Mouse (Mus musculus) hindbrain, embryonic 13.5 days (tissue): Measurements from ENCODE around the gene Arhgap5. TPM values are rescaled to one million over a fixed set of nuclear protein-coding genes. Genes with fewer than 3 reads are reported as not detected.

ENCODE experiments used
- ATAC-seq: fragments of 200-750 bp; cut with Nextera tagmentation; 2 replicates; pipeline ENCODE4 v1.8.0; 2017; ENCODE audit warnings: moderate TSS enrichment; ENCODE audit not compliant: low FRiP score
- H3K27ac ChIP-seq: fragments of 300-500 bp; sonication (generic); 2 replicates; pipeline ENCODE4 v1.5.1; 2015; ENCODE audit warnings: inconsistent platforms, mild to moderate bottlenecking, moderate library complexity
- H3K27me3 ChIP-seq: fragments of 300-500 bp; sonication (generic); 2 replicates; pipeline ENCODE4 v1.6.1; 2015; ENCODE audit warnings: mild to moderate bottlenecking, inconsistent platforms
- H3K36me3 ChIP-seq: fragments of 300-500 bp; sonication (generic); 2 replicates; pipeline ENCODE4 v1.6.1; 2015; ENCODE audit warnings: mild to moderate bottlenecking, inconsistent platforms
- H3K4me1 ChIP-seq: fragments of 300-500 bp; sonication (generic); replicated peaks from 2 replicates; pipeline ENCODE4 v1.6.1; 2015; ENCODE audit warnings: inconsistent platforms
- H3K4me2 ChIP-seq: fragments of 300-500 bp; sonication (generic); 2 replicates; pipeline ENCODE4 v1.6.1; 2015; ENCODE audit warnings: inconsistent platforms, mild to moderate bottlenecking, moderate library complexity
- H3K4me3 ChIP-seq: fragments of 300-500 bp; sonication (generic); 2 replicates; pipeline ENCODE4 v1.5.1; 2015; ENCODE audit warnings: mild to moderate bottlenecking, inconsistent platforms
- H3K9ac ChIP-seq: fragments of 300-500 bp; sonication (generic); 2 replicates; pipeline ENCODE4 v1.6.1; 2015; ENCODE audit warnings: mild to moderate bottlenecking, inconsistent platforms
- H3K9me3 ChIP-seq: fragments of 300-500 bp; sonication (generic); 2 replicates; pipeline ENCODE4 v1.6.1; 2016; ENCODE audit warnings: inconsistent platforms
- WGBS: fragments of 180-500 bp; shearing (Covaris S2); methylation state at CpG from one replicate; pipeline ENCODE4 v1.1.7; 2015; 5-methylcytosine and 5-hydroxymethylcytosine counted together
- polyA plus RNA-seq: library from polyadenylated mRNA; unstranded; fragments of >200 nt; fragmentation: Nextera tagmentation; extraction: Ambion mirVana; gene quantifications from 2 replicates; pipeline ENCODE4 v1.2.1, GENCODE M21; 2015

Gene Arhgap5
- polyA plus RNA-seq, 1 experiment from 2014 or later = 37.8 TPM

DNA sequence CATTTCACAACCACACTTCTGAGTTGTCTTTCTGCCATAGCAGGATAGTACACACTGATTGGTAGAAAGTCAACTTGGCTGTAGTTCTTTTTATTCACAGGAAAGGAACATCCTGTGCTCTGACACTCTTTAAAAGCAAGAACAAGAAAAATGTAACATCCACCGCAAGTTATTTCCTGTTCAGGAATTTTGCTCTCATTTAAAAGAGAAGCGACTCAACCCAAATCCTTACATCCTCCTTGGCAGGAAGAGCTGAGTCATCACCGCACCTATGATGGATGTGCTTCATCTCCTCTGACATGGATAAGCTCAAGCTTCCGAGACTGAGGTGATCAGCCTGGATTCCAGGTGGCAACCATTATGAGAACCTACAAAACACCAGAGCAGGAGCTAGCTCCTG is 103.6 kb downstream of the Arhgap5 start:
- no peaks in the 10 kb centered on the region for H3K9me3 ChIP-seq
- no peak for ATAC-seq
- no peak overlapping the region for H3K4me2 ChIP-seq
- no peak overlapping the region for H3K27ac ChIP-seq
- H3K9ac ChIP-seq = no peak overlapping the region
- WGBS = 90% methylated on average over 4 of the region's 4 CpGs
- peaks cover 9% of the 10 kb centered on the region for H3K4me1 ChIP-seq
- H3K36me3 ChIP-seq = no peaks in the 10 kb centered on the region
- no peak overlapping the region for H3K4me3 ChIP-seq
- no peaks in the 10 kb centered on the region for H3K27me3 ChIP-seq

DNA sequence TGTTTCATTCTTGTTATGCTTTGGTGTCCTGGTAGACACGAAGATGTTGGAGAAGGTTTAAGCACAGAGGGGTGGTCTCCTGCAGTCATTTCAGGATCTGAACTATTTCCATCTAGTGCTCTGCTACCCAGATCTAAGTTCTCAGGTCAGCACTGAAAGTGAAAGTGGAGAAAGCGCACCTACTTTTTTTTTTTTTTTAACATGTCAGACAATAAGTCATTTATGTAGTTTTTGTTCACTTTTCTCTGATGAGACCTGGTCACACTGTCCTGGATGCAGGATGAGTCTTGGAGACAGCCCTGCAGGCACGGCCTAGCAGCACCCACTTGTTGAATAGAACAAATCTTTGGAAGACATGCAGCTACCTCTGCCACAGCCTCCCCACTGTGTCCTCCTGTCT is 111.9 kb downstream of the Arhgap5 start:
- H3K9me3 ChIP-seq = no peaks in the 10 kb centered on the region
- WGBS = 88% methylated on average over 3 of the region's 3 CpGs
- no peaks in the 10 kb centered on the region for H3K27me3 ChIP-seq
- no peak overlapping the region for H3K4me2 ChIP-seq
- H3K4me3 ChIP-seq = no peak overlapping the region
- no peak overlapping the region for H3K9ac ChIP-seq
- H3K27ac ChIP-seq = no peak overlapping the region
- H3K4me1 ChIP-seq = no peaks in the 10 kb centered on the region
- no peak for ATAC-seq
- H3K36me3 ChIP-seq = no peaks in the 10 kb centered on the region

DNA sequence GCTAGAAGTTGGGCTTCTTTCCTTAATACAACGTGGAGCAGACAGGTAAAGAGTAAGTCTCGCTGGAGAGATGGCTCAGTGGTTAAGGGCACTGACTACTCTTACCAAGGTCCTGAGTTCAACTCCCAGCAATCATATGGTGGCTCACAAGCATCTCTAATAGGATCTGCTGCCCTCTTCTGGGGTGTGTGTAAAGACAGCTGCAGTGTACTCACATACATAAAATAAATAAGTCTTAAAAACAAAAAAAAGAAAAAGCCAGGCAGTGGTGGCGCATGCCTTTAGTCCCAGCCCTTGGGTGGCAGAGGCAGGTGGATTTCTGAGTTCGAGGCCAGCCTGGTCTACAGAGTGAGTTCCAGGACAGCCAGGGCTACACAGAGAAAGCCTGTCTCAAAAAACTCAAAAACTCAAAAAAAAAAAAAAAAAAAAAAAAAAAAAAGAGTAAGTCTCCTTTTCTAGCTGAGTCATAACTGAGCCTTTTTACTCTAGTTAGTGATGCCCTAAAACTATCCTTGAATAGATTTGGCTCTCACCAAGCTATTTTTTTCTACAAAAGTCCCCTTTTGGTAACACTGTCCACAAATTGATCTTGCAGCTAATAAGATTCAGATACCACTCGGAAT is 114.8 kb downstream of the Arhgap5 start:
- no peaks in the 10 kb centered on the region for H3K27me3 ChIP-seq
- H3K27ac ChIP-seq = no peak overlapping the region
- no peaks in the 10 kb centered on the region for H3K4me1 ChIP-seq
- no peak overlapping the region for H3K4me2 ChIP-seq
- no peaks in the 10 kb centered on the region for H3K36me3 ChIP-seq
- no peak overlapping the region for H3K4me3 ChIP-seq
- no peak overlapping the region for H3K9ac ChIP-seq
- 84% methylated on average over 5 of the region's 5 CpGs for WGBS
- ATAC-seq = no peak
- H3K9me3 ChIP-seq = no peaks in the 10 kb centered on the region

DNA sequence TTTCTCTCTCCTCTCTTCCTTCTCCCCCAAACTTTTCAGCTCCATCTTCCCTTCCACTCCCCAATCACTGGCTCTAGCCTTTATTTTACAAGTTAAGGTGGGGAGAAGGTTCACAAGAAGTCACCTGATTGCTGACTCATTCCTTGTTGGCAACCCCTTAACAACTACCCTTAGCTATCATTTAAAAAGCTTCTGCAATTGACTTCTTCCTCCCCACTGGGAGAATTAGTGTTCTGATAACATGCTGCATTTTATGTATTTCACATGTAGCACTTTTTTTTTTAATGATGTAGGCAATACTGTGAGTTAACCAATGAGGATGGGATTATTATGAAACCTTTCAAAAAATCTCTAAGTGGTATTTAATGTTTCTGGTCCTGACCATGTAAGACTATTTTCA is 115.9 kb downstream of the Arhgap5 start:
- Histone ChIP-seq H3K9me3 (no peaks in the 10 kb centered on the region), H3K4me1 (no peaks in the 10 kb centered on the region), H3K27ac (no peak overlapping the region), H3K9ac (no peak overlapping the region), H3K4me2 (no peak overlapping the region), H3K36me3 (no peaks in the 10 kb centered on the region), H3K27me3 (no peaks in the 10 kb centered on the region), H3K4me3 (no peak overlapping the region)
- ATAC-seq = no peak

Other genes with a start within 250 kb of the Arhgap5 start
- 30.9 and 31.3 TPM in 2 replicates for gene Akap6, start 195.4 kb downstream of the Arhgap5 start, polyA plus RNA-seq